28 mouse cellular contexts compared by ENCODE assay signal in the genomic region with DNA sequence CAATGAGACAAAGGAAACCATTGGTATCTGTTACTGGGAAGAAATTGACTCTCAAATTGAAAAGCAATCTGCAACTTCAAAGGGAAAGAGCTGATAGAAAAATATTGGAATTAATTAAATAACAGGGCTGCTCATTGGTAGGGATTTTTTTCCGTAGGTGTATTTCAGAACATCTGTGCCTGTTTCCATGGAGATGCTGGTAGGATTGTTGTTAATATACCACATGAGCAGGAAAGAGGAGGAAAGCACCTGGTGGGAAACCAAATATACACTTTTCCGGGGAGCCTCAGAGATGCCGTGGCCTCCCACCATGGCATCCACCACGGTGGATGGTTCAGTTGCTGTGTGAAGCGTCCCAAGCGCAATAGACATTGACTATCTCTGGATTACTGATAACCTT.
A peak's percentile ranks its signal among the peaks of the same experiment; 100 is the strongest.
DNase-seq lines count a peak whose midpoint lies in the region; ATAC-seq and TF ChIP-seq lines count a peak whose summit lies in the region.
"Had no signal": no experiment of that assay in that cellular context is flagged by ENCODE, and none has a peak within 500 bp of the region (broad histone marks: within the 10 kb centered on the region; RNA-seq: fewer than 3 reads in every experiment).

No protein-coding gene starts in this region.

- no peak for TF ChIP-seq CTCF in hindbrain, postnatal 0 days (IDR thresholded peaks at IDR 0.05; ENCODE audit: low read depth)

- peak; percentile 10 for DNase-seq in forebrain, embryonic 14.5 days (ENCODE audit: low spot score)
- DNase-seq in forebrain, embryonic 11.5 days (ENCODE audit: low spot score): no peak
- peak; percentile 9 for DNase-seq in hindbrain, postnatal 0 days (ENCODE audit: low spot score)
- no peak for DNase-seq in midbrain, embryonic 11.5 days (ENCODE audit: low spot score, missing footprints)
- DNase-seq in brain, adult 2 months (ENCODE audit: low read depth, low spot score): peak; percentile 21
- DNase-seq in cerebellum, adult 11-12 months: no peak
- DNase-seq: adrenal gland, adult 8-10 months; adrenal gland, postnatal 14 days; adrenal gland, postnatal 36 days; B cell, adult 2 months; cerebellum, adult 18-20 months; cerebellum, adult 8-10 months; cerebellum, adult 9-11 months; cerebellum, postnatal 14 days; cerebellum, postnatal 36 days; embryo, embryonic 11 days had no signal

- no peak for ATAC-seq in forebrain, embryonic 14.5 days
- no peak for ATAC-seq in forebrain, embryonic 11.5 days (replicated peaks; ENCODE audit: low FRiP score)
- no peak for ATAC-seq in hindbrain, postnatal 0 days
- ATAC-seq in hindbrain, embryonic 16.5 days: no peak
- 0 out of 2 replicates have a peak, but pooled peaks have one; percentile 42 for ATAC-seq in midbrain, embryonic 15.5 days (replicated peaks)
- no peak for ATAC-seq in midbrain, embryonic 11.5 days (ENCODE audit: low FRiP score)
- ATAC-seq: activated CD4-positive, CD25-positive, alpha-beta regulatory T cell, adult 4 months; CD4-positive, CD25-positive, alpha-beta regulatory T cell, adult 4 months; forebrain, embryonic 13.5 days; Patski had no signal

- no peaks in the 10 kb centered on the region for H3K36me3 ChIP-seq in forebrain, embryonic 14.5 days (ENCODE audit: control insufficient read depth, insufficient read depth, low read length)
- no peaks in the 10 kb centered on the region for H3K36me3 ChIP-seq in forebrain, embryonic 11.5 days (ENCODE audit: control insufficient read depth, insufficient read depth, low read length)
- H3K36me3 ChIP-seq in hindbrain, postnatal 0 days (ENCODE audit: insufficient read depth, low read length): no peaks in the 10 kb centered on the region
- H3K36me3 ChIP-seq in hindbrain, embryonic 16.5 days (ENCODE audit: control insufficient read depth, insufficient read depth, low read length): no peaks in the 10 kb centered on the region
- no peaks in the 10 kb centered on the region for H3K36me3 ChIP-seq in midbrain, embryonic 15.5 days (replicated peaks)
- H3K36me3 ChIP-seq in midbrain, embryonic 11.5 days (ENCODE audit: control insufficient read depth, insufficient read depth, low read length): no peaks in the 10 kb centered on the region
- H3K36me3 ChIP-seq: embryonic facial prominence, embryonic 13.5 days; embryonic facial prominence, embryonic 15.5 days; forebrain, embryonic 10.5 days; G1E had no signal

- no peak overlapping the region for H3K27ac ChIP-seq in forebrain, embryonic 14.5 days (ENCODE audit: low read depth, low read length)
- H3K27ac ChIP-seq in forebrain, embryonic 11.5 days (ENCODE audit: low read depth, low read length): no peak overlapping the region
- no peak overlapping the region for H3K27ac ChIP-seq in hindbrain, postnatal 0 days
- H3K27ac ChIP-seq in hindbrain, embryonic 16.5 days (ENCODE audit: low read depth, low read length): no peak overlapping the region
- H3K27ac ChIP-seq in midbrain, embryonic 15.5 days: no peak overlapping the region
- H3K27ac ChIP-seq in midbrain, embryonic 11.5 days (ENCODE audit: low read depth, low read length): no peak overlapping the region
- H3K27ac ChIP-seq: embryonic facial prominence, embryonic 13.5 days; embryonic facial prominence, embryonic 15.5 days; forebrain, embryonic 10.5 days; forebrain, embryonic 13.5 days had no signal

- H3K4me3 ChIP-seq in forebrain, embryonic 14.5 days (ENCODE audit: low read depth, low read length): no peak overlapping the region
- H3K4me3 ChIP-seq in forebrain, embryonic 11.5 days (ENCODE audit: low read depth, low read length): no peak overlapping the region
- H3K4me3 ChIP-seq in hindbrain, postnatal 0 days (ENCODE audit: low read length): no peak overlapping the region
- no peak overlapping the region for H3K4me3 ChIP-seq in hindbrain, embryonic 16.5 days (ENCODE audit: low read length)
- H3K4me3 ChIP-seq in midbrain, embryonic 15.5 days: no peak overlapping the region
- no peak overlapping the region for H3K4me3 ChIP-seq in midbrain, embryonic 11.5 days (ENCODE audit: low read depth, low read length)
- H3K4me3 ChIP-seq: embryonic facial prominence, embryonic 13.5 days; embryonic facial prominence, embryonic 15.5 days; erythroblast, embryonic 14.5 days; forebrain, embryonic 10.5 days; forebrain, embryonic 13.5 days had no signal

- H3K27me3 ChIP-seq in forebrain, embryonic 14.5 days (replicated peaks; ENCODE audit: control insufficient read depth, insufficient read depth, low read length): no peaks in the 10 kb centered on the region
- no peaks in the 10 kb centered on the region for H3K27me3 ChIP-seq in forebrain, embryonic 11.5 days (ENCODE audit: control insufficient read depth, insufficient read depth, low read length)
- H3K27me3 ChIP-seq in hindbrain, postnatal 0 days (ENCODE audit: insufficient read depth, low read length): no peaks in the 10 kb centered on the region
- no peaks in the 10 kb centered on the region for H3K27me3 ChIP-seq in hindbrain, embryonic 16.5 days (replicated peaks; ENCODE audit: control insufficient read depth, insufficient read depth, low read length)
- no peaks in the 10 kb centered on the region for H3K27me3 ChIP-seq in midbrain, embryonic 15.5 days (replicated peaks)
- H3K27me3 ChIP-seq in midbrain, embryonic 11.5 days (ENCODE audit: control insufficient read depth, insufficient read depth, low read length): no peaks in the 10 kb centered on the region
- H3K27me3 ChIP-seq: CH12.LX; embryonic facial prominence, embryonic 13.5 days; embryonic facial prominence, embryonic 15.5 days; forebrain, embryonic 13.5 days had no signal

- WGBS in forebrain, embryonic 14.5 days: 93% methylated on average over 6 of the region's 6 CpGs
- WGBS in forebrain, embryonic 11.5 days: 91% methylated on average over 6 of the region's 6 CpGs
- 74% methylated on average over 6 of the region's 6 CpGs for WGBS in hindbrain, postnatal 0 days
- WGBS in hindbrain, embryonic 16.5 days: 82% methylated on average over 6 of the region's 6 CpGs
- 83% methylated on average over 6 of the region's 6 CpGs for WGBS in midbrain, embryonic 15.5 days
- 93% methylated on average over 6 of the region's 6 CpGs for WGBS in midbrain, embryonic 11.5 days

- no peaks in the 10 kb centered on the region for H3K9me3 ChIP-seq in forebrain, embryonic 14.5 days (replicated peaks; ENCODE audit: control insufficient read depth, low read length)
- H3K9me3 ChIP-seq in forebrain, embryonic 11.5 days (ENCODE audit: control insufficient read depth, low read length): no peaks in the 10 kb centered on the region
- H3K9me3 ChIP-seq in hindbrain, postnatal 0 days (ENCODE audit: low read length): no peaks in the 10 kb centered on the region
- H3K9me3 ChIP-seq in hindbrain, embryonic 16.5 days (ENCODE audit: control insufficient read depth, low read length): no peaks in the 10 kb centered on the region
- no peaks in the 10 kb centered on the region for H3K9me3 ChIP-seq in midbrain, embryonic 15.5 days
- H3K9me3 ChIP-seq in midbrain, embryonic 11.5 days (ENCODE audit: control insufficient read depth, low read length): no peaks in the 10 kb centered on the region
- H3K9me3 ChIP-seq: embryonic facial prominence, embryonic 13.5 days; embryonic facial prominence, embryonic 15.5 days; forebrain, embryonic 10.5 days; forebrain, embryonic 13.5 days had no signal

- H3K4me2 ChIP-seq in forebrain, embryonic 14.5 days (ENCODE audit: low read length): no peak overlapping the region
- no peak overlapping the region for H3K4me2 ChIP-seq in forebrain, embryonic 11.5 days (ENCODE audit: low read depth, low read length, severe bottlenecking)
- no peak overlapping the region for H3K4me2 ChIP-seq in hindbrain, postnatal 0 days (ENCODE audit: low read depth, low read length)
- no peak overlapping the region for H3K4me2 ChIP-seq in hindbrain, embryonic 16.5 days (ENCODE audit: low read length)
- no peak overlapping the region for H3K4me2 ChIP-seq in midbrain, embryonic 15.5 days
- no peak overlapping the region for H3K4me2 ChIP-seq in midbrain, embryonic 11.5 days
- H3K4me2 ChIP-seq: embryonic facial prominence, embryonic 13.5 days; embryonic facial prominence, embryonic 15.5 days; forebrain, embryonic 13.5 days had no signal

- no peak overlapping the region for H3K9ac ChIP-seq in forebrain, embryonic 14.5 days (ENCODE audit: low read length)
- no peak overlapping the region for H3K9ac ChIP-seq in forebrain, embryonic 11.5 days (ENCODE audit: low read length)
- H3K9ac ChIP-seq in hindbrain, postnatal 0 days (replicated peaks; ENCODE audit: low read length): no peak overlapping the region
- no peak overlapping the region for H3K9ac ChIP-seq in hindbrain, embryonic 16.5 days (ENCODE audit: low read depth, low read length)
- H3K9ac ChIP-seq in midbrain, embryonic 15.5 days: no peak overlapping the region
- no peak overlapping the region for H3K9ac ChIP-seq in midbrain, embryonic 11.5 days (ENCODE audit: low read length)
- H3K9ac ChIP-seq: embryonic facial prominence, embryonic 13.5 days; embryonic facial prominence, embryonic 15.5 days; forebrain, embryonic 13.5 days had no signal

- H3K4me1 ChIP-seq in forebrain, embryonic 14.5 days (ENCODE audit: control insufficient read depth, insufficient read depth, low read length): no peaks in the 10 kb centered on the region
- H3K4me1 ChIP-seq in forebrain, embryonic 11.5 days (replicated peaks; ENCODE audit: control insufficient read depth, insufficient read depth, low read length): no peaks in the 10 kb centered on the region
- no peaks in the 10 kb centered on the region for H3K4me1 ChIP-seq in hindbrain, postnatal 0 days (ENCODE audit: insufficient read depth, low read length)
- no peaks in the 10 kb centered on the region for H3K4me1 ChIP-seq in hindbrain, embryonic 16.5 days (ENCODE audit: control insufficient read depth, insufficient read depth, low read depth, low read length)
- no peaks in the 10 kb centered on the region for H3K4me1 ChIP-seq in midbrain, embryonic 15.5 days
- H3K4me1 ChIP-seq in midbrain, embryonic 11.5 days (ENCODE audit: control insufficient read depth, insufficient read depth, low read length): no peaks in the 10 kb centered on the region
- H3K4me1 ChIP-seq: embryonic facial prominence, embryonic 13.5 days; embryonic facial prominence, embryonic 15.5 days; forebrain, embryonic 10.5 days; forebrain, embryonic 13.5 days had no signal

Comparison
In these comparisons a context has a peak if more than half of its experiments do, and no peak if none do; other contexts are left out.
1. DNase-seq: peak in forebrain, embryonic 14.5 days (single experiment), hindbrain, postnatal 0 days (single experiment) and brain, adult 2 months (single experiment); none in forebrain, embryonic 11.5 days (single experiment), midbrain, embryonic 11.5 days (single experiment) and cerebellum, adult 11-12 months (single experiment).